Mouse (Mus musculus) left cerebral cortex, postnatal 25 days (tissue): ENCODE results near the gene S1pr3. TPM values are rescaled to one million over a fixed set of nuclear protein-coding genes. Genes with fewer than 3 reads are reported as not detected.
A peak's percentile ranks its signal among the peaks of the same experiment; 100 is the strongest.

ENCODE experiments used
- DNase-seq, 2 experiments: peaks; one replicate each; pipeline ENCODE4 v3.0.0; 2022; ENCODE audit warnings: low spot score in 2 of 2, mixed read lengths in 1 of 2
- intact Hi-C: fragments of 180-260 bp; cut with DNase I; formaldehyde crosslinking; loops from one replicate; pipeline ENCODE4 v1.15.1; 2025
- total RNA-seq, 2 experiments: library from RNA; stranded (reverse); gene quantifications; 2 replicates each; pipeline ENCODE4 v1.2.3; 2021

Gene S1pr3
- 1 to 10 TPM; 6.2 to 7.1 TPM for total RNA-seq

DNA sequence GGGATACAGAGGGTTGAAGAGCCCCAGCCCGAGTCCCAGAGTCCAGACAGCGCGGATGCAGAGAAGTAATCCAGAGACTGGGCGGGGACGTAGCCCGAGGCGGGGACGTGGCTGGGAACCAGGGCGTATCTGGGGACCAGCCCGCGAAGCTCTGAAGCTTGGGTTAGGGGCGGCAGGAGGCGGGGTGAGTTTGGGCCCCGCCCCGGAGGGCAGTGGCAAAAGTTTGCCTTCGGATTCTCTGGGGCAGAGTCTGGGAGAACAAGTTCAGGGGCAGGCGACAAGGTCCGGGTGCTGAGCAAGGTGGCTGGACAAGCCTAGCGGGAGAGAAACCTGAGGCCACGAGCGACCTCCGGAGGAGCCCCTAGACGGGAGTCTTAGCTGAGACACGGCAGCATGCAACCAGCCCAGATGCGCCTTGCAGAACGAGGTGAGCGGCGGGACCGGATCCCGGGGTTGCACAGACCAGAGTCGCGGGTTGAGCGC, at the start of gene S1pr3:
S1pr3 (plus strand) TSS at position 121 of the 483 bp plus-strand sequence.
- no peak for DNase-seq
- intact Hi-C loops, result loop anchor here (10.0 kb wide), 1 partner anchor 114 kb away; no protein-coding TSS in a partner anchor

DNA sequence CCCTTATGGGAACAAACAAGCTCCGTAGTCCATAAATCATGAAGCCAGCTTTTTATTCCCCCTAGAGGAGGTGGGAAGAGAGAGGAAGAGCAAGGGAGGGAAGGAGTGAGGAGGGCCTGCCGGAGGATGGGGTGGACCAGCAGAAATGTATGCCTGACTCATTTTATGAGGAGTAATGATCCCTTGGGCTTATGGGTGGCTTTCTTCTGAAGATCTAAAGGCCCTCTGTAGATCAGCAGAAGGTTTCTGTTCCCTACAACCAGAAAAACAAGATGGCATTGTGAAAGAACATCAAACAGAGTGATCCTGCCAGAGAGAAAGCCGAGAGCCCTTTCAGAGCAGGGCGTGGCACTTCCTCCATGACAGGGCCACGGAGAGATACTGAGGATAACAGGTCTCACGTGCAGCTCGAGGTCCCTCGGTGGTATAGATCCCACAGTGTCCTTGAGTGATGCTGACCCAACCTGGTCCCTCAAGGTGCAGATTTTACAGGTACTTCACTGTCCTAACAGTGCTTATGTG, 47.9 kb upstream of the S1pr3 start:
- intact Hi-C loops, result no loop called here
- no peak for DNase-seq

DNA sequence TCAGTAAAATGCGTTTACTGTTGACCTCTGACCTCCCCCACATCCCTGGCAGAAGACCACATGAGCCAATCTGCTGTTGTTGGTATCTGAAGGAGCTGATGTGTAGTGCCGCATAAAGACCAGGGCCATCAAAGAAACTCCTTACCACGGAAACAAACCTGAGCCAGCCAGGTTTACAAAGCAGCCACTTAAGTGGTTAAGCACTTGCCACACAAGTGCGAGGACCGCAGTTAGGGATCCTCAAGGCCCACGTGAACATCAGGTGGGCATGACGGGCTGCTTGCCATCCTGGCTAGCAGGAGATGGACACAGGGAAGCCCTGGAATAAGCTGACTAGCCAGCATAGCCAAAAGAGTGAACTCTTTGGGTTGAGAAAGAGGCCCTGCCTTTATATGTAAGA, 45.0 kb upstream of the S1pr3 start:
- no peak for DNase-seq
- intact Hi-C loops, result no loop called here

DNA sequence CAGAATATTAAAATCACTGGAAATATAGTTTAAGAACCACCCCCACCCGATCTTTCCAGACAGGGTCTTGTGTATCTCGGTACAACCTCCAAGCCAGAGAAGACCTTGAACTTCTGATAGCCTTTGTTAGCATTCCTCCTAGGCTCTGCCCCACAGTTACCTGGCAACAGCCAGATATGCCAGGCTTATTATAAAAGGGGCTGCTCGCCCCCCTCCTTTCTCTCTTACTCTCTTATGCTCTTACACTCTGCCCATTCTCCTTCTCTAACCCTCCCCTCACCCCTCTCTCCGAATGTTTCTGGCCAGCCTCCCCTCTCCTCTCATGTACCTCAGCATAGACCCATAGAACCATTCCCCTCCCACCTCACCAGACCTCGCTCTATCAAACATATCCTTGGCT, 44.5 kb upstream of the S1pr3 start:
- no peak for DNase-seq
- intact Hi-C loops, result no loop called here

DNA sequence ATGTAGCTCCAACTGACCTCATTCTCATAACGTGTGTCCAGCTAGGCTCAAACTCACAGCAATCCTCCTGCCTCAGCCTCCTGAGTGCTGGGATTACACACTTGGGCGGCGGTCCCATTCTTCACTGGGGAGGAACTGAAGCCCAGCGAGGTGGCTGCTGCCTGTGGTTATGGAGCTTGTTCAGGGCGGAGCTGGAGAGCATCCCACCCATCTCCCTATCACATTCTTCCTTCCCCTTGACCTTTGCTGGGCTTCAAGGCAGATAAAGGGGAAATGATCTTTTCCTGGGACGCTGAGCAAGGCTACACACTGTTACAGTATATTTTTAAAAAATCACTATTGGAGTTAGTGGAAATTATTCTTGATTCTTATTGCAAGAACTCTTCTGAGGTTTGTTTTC, 43.2 kb upstream of the S1pr3 start:
- no peak for DNase-seq

DNA sequence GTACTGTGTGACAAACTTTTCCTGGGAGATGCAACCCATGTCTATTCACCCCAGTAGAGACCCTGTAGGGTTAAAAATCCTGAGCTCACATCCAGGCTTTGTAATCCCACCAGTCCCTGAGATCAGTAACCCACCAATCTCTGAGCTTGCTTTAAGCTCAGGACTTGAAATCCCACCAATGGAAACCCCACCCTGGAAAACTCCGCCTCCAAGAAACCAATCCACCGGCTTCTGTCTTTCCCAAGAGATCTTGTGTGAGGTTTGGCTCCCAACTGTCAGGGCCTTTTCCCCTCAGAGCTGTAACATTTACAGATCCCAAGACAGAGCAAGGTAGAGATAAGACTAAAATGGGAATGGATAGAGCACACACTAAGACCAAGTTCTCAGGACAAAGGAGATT, 40.1 kb upstream of the S1pr3 start:
- intact Hi-C loops, result no loop called here
- no peak for DNase-seq

More for the DNA sequence above, 43.2 kb upstream of the S1pr3 start:
- intact Hi-C loops, result no loop called here

DNA sequence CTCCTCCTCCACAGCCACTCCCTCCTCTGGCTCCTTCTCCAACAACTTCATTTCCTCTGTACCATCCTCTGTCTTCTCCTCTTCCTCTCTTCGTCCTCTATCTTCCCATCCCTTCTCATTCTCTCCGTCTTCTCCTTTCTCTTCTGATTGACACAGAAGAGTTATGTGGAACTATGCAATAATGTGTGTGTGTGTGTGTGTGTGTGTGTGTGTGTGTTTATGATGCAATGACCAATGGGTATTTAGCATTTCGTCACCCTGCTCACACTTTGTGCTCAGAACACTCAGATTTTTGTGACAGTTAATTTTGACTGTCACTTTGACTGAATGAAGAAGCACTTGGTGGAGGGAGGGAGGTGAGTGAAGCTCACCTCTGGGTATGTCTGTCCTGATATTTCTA, 39.1 kb upstream of the S1pr3 start:
- intact Hi-C loops, result no loop called here
- no peak for DNase-seq

DNA sequence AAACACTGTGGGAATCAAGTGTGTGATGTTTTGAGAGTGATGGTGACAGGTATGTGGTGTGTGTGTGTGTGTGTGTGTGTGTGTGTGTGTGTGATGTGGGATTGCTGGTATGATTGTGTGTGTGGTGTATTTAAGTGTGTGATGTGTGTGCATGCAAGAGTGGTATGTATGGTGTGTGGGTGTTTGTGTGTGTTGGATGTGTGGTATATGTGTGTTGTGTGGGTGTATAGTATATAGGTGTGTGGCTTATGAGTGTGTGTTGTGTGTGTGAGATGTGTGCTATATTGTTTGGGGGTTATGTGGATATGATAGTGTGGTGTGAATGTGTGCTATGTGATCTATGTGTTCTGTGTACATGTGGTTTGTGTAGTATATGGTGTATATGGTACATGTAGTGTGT, 35.4 kb upstream of the S1pr3 start:
- intact Hi-C loops, result no loop called here
- no peak for DNase-seq

DNA sequence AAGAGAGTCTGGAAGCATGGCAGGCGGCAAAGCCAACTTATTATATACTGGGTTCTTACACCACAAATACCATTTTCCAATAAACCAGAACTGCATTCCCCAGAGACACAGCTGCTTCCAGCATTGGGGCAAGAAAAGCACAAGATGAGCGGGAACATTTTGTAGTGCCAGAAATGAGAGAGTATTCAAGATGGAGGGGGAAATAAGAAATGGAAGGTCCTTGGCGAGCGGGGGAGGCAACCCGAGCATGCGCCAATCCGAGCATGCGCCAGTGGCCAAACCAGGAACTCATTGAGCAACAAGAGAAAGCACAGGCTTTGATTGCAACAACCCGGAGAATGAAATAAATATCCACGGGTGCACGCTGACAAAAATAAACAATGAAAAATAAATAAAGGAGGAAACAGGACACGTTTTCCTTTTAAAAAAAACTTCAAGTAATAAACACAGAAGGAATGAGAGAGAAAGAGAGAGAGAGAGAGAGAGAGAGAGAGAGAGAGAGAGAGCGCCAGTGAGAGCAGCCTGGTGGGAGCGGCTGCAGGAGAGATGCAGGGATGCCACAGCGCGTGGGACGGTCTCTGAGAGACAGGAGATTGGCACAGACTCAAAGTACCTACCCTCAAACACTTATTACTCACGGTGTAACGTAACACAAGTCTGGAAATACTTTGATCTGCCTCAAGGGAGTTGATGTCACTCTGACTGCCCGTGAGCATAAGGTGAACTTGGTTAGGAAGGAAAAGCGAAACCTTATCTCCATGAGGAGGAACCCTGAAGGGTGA, 34.2 kb upstream of the S1pr3 start:
- DNase-seq, result peak; percentile 28 to 37
- intact Hi-C loops, result no loop called here

DNA sequence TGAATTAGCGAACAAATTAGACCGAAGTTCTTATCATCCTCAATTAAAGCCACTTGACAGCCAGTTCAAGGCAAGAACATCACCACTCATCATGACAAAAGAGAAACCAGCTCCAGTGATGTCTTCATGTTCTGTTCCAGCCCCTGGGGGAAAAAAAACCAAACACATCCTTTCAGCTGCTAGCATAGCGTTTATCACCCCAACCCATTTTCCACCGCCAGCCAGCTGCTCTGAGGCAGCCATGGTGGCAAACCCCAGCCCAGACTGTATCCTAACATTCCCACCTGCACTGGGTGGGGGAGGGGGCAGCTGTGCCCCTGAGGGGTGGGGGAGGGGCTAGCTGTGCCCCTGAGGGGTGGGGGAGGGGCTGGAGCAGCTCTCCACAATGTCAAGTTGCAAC, 30.3 kb upstream of the S1pr3 start:
- no peak for DNase-seq
- intact Hi-C loops, result no loop called here

DNA sequence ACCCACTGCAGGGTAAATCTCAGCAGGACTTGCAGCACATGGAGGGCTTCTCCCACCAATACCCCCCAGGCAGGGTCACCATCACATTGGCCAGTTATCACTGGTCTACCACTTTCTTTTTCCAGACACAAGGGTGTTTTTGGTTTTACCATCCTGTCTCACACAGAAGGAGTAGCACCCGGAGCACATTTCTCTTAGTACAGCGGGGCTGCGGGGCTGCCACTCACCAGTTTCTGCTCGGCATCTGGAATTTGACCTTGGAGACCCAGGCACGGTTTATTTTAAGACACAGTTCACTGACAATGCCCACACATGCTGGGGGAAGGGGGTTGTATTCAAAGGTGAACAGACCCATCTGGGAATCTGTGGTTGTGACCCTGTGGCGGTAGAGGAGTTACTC, 28.8 kb upstream of the S1pr3 start:
- intact Hi-C loops, result no loop called here
- no peak for DNase-seq

DNA sequence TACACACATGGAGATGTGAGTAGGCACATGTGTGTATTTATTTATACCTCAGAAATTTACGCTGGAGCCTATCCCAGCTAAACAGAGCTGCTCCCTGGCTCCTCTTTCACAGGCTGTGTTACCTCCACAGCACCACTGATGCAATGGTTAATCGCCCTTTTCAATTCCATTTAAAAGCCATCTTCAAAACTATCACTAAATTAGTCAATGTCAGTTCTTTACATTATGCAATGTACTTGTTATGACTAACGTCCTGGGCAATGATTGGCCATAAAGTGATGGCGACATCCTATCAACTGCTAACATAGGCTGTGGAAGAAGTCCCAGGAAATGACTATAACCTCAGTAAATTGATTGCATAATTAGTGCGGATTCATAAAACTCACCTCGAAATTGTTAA, 26.9 kb upstream of the S1pr3 start:
- no peak for DNase-seq
- intact Hi-C loops, result no loop called here

DNA sequence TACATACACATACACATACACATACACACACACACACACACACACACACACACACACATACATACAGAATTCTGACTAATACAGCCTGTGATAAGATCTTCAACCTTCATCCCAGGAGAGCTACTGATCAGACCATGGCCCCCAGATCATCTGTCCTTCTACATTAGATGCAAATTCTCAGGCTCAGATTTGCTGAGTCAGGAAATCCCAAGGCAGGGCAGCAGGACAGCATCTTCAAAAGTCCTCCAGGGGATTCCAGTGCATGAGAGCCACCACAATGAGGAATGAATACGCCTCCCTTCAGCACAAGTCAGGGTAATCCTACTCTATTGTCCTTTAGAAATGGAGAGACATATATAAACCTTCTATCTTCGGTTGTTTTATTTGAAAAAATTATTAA, 23.5 kb upstream of the S1pr3 start:
- intact Hi-C loops, result no loop called here
- DNase-seq, result no peak

DNA sequence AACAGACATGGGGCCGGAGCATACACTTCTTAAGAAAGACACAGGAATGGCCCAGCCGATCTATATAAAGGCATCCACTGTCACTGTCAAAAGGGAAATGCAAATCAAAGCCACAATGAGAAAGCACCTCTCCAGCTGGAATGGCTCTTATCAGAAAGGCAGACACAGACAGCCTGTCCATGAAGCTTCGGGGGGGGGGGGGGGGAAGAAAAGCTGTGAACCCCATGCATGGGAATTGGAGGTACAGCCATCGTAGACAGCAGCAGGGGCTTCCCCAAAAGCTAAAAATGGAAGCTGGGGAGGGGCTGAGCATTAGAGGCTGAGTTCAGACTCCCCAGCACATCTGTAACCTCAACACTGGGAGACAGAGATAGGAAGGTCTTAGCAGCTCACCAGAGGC, 20.5 kb upstream of the S1pr3 start:
- no peak for DNase-seq
- intact Hi-C loops, result no loop called here

DNA sequence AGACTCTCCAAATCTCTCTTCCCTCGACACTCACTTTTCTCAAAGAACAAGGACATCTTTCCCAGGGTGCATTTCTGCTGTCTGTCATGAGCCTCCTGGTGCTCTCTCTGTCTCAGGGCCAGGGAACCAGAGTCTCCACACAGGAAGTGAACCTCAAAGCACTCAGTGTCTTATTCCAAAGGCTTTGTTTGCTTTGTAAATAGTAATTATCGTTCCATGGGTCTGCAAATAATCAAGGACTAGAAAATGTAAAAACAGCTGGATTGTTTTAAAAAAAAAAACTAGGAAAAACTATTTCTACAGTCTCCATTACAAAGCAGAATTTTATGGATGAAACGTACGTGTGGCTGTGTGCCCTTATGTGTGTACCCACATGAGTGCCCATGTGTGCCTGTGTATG, 18.0 kb upstream of the S1pr3 start:
- intact Hi-C loops, result no loop called here
- DNase-seq, result no peak

DNA sequence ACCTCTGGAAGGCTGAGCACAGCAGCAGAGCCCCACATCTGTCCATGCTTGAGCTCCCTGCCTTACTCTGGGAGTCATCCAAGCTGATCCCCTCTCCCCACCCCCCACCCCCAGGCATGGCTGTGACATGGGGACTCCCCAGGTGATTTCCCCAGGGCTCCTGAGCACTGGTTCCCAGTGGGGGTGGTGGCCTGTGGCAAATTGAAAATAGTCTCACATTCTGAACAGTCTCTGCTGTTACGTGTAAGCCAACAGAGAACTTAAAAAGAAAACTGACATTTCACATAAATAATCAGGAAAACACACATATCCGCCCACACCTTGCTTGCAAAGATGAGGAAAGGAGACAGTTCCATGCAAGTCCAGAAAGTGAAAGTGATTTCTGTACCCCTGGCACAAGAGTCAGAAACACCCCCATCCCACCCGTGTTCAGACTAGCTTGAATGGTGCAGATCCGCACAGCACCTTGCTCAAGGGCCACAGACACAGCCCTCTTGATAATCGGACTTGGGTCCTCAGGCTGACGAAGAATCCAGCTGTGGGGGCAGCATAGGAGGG, 17.0 kb upstream of the S1pr3 start:
- intact Hi-C loops, result no loop called here
- DNase-seq, result peak in 1 of 2 experiments; percentile 33

DNA sequence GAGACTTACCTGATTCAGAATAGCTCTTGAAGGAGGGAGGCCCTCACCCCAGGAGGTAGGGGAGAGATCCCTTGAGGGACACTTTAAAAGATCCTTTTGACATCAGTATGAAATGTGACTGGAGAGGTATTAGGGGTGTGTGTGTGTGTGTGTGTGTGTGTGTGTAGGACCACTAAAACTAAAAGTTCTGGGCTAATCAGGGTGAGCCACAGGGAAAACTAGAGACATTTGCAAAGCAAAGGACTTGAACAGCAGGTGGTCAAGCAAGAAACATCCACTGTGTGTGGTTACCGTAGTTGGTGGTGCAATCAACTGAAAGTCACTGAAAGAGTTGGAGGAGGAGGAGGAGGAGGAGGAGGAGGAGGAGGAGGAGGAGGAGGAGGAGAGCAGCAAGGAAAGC, 16.2 kb upstream of the S1pr3 start:
- DNase-seq, result no peak
- intact Hi-C loops, result no loop called here

DNA sequence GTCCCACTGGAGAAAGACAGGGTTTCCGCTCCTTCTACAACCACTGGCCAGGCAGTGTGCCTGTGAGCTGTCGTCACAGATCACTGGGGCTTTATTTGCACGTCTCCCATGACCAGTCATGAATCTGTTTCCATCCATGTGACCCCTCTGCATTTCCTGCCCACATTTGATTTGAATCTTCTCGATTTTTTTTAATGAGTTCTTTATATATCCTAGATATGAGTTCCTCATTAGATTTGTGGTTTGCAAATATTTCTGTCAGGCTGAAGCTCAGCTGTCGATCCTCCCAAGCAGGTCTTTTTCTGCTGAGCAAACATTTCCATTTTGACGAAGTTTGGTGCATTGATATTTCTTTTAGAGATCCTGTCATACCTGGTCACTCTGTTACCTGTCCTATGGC, 10.6 kb upstream of the S1pr3 start:
- intact Hi-C loops, result no loop called here
- DNase-seq, result no peak

DNA sequence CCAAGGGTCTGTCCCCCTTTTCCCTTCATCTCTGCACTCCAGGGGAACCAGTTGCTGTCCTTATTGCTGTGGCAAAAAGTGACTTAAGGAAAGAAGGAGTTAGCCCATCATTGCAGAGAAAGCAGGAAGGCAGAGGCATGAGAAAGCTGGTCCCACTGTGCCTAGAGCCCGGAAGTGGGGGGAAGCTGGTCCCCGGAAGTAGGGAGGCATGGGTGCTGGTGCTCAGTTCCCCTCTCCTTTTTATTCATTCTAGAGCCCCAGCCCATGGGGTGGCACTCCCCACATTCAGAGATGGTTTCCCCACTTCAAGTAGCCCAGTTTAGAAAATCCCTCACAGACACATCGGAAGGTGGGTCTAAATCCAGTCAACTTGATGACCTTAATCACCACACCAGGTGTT, 8.9 kb upstream of the S1pr3 start:
- no peak for DNase-seq
- intact Hi-C loops, result no loop called here

DNA sequence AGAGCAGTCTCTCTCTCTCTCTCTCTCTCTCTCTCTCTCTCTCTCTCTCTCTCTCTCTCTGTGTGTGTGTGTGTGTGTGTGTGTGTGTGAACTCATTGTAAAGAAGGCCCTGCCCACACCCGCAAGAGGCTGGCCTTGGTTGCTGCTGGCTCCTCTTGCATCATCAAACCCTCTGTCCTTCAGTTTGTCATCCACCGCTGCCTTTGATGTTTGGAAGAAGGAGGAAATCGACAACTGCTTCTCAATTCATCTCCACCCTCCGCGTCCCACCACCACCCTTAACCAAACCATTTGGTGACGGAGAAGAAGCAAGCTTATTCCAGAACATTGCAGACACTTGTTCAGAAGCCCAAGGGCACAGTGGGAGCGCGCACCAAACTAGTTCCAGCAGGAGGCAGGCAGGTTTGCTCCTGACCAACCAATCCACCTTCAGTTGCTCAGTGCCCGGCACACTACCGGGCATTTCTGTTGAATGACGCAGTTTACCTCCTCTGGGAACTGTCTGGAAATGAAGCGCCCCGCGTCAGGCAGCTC, 8.2 kb upstream of the S1pr3 start:
- DNase-seq, result peak in 1 of 2 experiments; percentile 48
- intact Hi-C loops, result loop anchor here (10.0 kb wide), 1 partner anchor 105 kb away; no protein-coding TSS in a partner anchor
